Mouse (Mus musculus): ENCODE measurements around the gene Tbc1d21. TPM values are rescaled to one million over a fixed set of nuclear protein-coding genes. Genes with fewer than 3 reads are reported as not detected.
A peak's percentile ranks its signal among the peaks of the same experiment; 100 is the strongest.

Gene Tbc1d21
- total and polyA plus RNA-seq, 3 experiments: 4.6 TPM; not detected in 2

GRCm38 (mm10) chr9:58404412-58404811 lies 34.2 kb upstream of the Tbc1d21 start:
- Histone ChIP-seq H3K9me3 (replicated peaks; ENCODE audit: low read length) (no peaks in the 10 kb centered on the region), H3K4me1 (ENCODE audit: control insufficient read depth in 1 of 2, insufficient read depth in 2 of 2) (peaks cover 4 to 19% of the 10 kb centered on the region in 2 experiments; a peak in 3 of 4 replicates), H3K36me3 (replicated peaks in 1 of 2; ENCODE audit: control insufficient read depth in 1 of 2, insufficient read depth in 1 of 2, low read length in 1 of 2) (no peaks in the 10 kb centered on the region), H3K9ac (ENCODE audit: insufficient read depth, low read depth) (no peak overlapping the region), H3K4me2 (ENCODE audit: insufficient read depth, low read depth, poor library complexity, severe bottlenecking) (no peak overlapping the region), H3K4me3 (replicated peaks in 1 of 3; ENCODE audit: low read depth in 2 of 3, low read length in 2 of 3, poor library complexity in 1 of 3) (no peak overlapping the region), H3K27me3 (replicated peaks) (peaks cover 8% of the 10 kb centered on the region), H3K27ac (ENCODE audit: insufficient read depth, low read depth) (no peak overlapping the region), H3K79me2 (replicated peaks; ENCODE audit: control insufficient read depth, extremely low read depth, insufficient read depth, poor library complexity, severe bottlenecking) (no peaks in the 10 kb centered on the region)
- TF ChIP-seq MAX (IDR thresholded peaks at IDR 0.05; ENCODE audit: low read length) (no peak), ETS1 (conservative IDR thresholded peaks at IDR 0.05; ENCODE audit: low read depth, low read length) (no peak), CTCF (conservative IDR thresholded peaks at IDR 0.05 in 1 of 2, IDR thresholded peaks at IDR 0.05 in 1 of 2; ENCODE audit: low read depth in 2 of 2, low read length in 2 of 2) (no peak), SMC3 (IDR thresholded peaks at IDR 0.05; ENCODE audit: low read depth, low read length) (no peak), GABPA (IDR thresholded peaks at IDR 0.05; ENCODE audit: insufficient replicate concordance, low read depth, low read length) (no peak), MAFK (IDR thresholded peaks at IDR 0.05; ENCODE audit: insufficient replicate concordance, low read length) (no peak), ZC3H11A (IDR thresholded peaks at IDR 0.05; ENCODE audit: low read depth, low read length) (no peak), MEF2A (IDR thresholded peaks at IDR 0.05; ENCODE audit: borderline replicate concordance, low read depth, low read length) (no peak), EP300 (IDR thresholded peaks at IDR 0.05; ENCODE audit: low read length) (no peak), MYC (IDR thresholded peaks at IDR 0.05; ENCODE audit: low read depth, low read length) (no peak), USF1 (IDR thresholded peaks at IDR 0.05; ENCODE audit: low read depth, low read length) (no peak), UBTF (IDR thresholded peaks at IDR 0.05; ENCODE audit: low read depth, low read length) (no peak), MXI1 (IDR thresholded peaks at IDR 0.05; ENCODE audit: low read depth, low read length) (no peak), POLR2A (IDR thresholded peaks at IDR 0.05; ENCODE audit: low read depth, low read length) (no peak), JUND (conservative IDR thresholded peaks at IDR 0.05; ENCODE audit: low read depth, low read length) (no peak), RCOR1 (conservative IDR thresholded peaks at IDR 0.05; ENCODE audit: low read depth, low read length) (no peak), JUN (IDR thresholded peaks at IDR 0.05; ENCODE audit: insufficient read depth, low read depth, low read length) (no peak), CHD2 (IDR thresholded peaks at IDR 0.05; ENCODE audit: low read length) (no peak), ZMIZ1 (IDR thresholded peaks at IDR 0.05; ENCODE audit: low read depth, low read length) (no peak)
- dilution Hi-C loops (cut with MboI; ENCODE audit: extremely low pct_ligation_motif_present, extremely low pct_unique_long_range_greater_than_20kb, low sequenced_read_pairs) (no loop called here), in situ Hi-C loops (cut with MboI; ENCODE audit: low pct_ligation_motif_present, low pct_unique_long_range_greater_than_20kb, low sequenced_read_pairs) (no loop called here)
- no peak for DNase-seq (ENCODE audit: extremely low read depth)

- H3K9ac ChIP-seq (ENCODE audit: insufficient read depth, low read depth): no peak overlapping the region
- no peak overlapping the region for H3K4me3 ChIP-seq (replicated peaks in 1 of 3; ENCODE audit: low read depth in 2 of 3, low read length in 2 of 3, poor library complexity in 1 of 3)
- dilution Hi-C loops (cut with MboI; ENCODE audit: extremely low pct_ligation_motif_present, extremely low pct_unique_long_range_greater_than_20kb, low sequenced_read_pairs): no loop called here
- TF ChIP-seq CHD1 (IDR thresholded peaks at IDR 0.05; ENCODE audit: low read depth, low read length) (no peak), ELF1 (IDR thresholded peaks at IDR 0.05; ENCODE audit: low read depth, low read length) (peak; percentile 39; the same call in 1 of the 2 replicates), EP300 (IDR thresholded peaks at IDR 0.05; ENCODE audit: low read length) (peak; percentile 46; the same call in 1 of the 2 replicates)
- no peaks in the 10 kb centered on the region for H3K9me3 ChIP-seq (replicated peaks; ENCODE audit: low read length)
- no peak overlapping the region for H3K4me2 ChIP-seq (ENCODE audit: insufficient read depth, low read depth, poor library complexity, severe bottlenecking)
- no peak overlapping the region for H3K27ac ChIP-seq (ENCODE audit: insufficient read depth, low read depth)
- peaks cover 7 to 26% of the 10 kb centered on the region in 2 experiments for H3K4me1 ChIP-seq (ENCODE audit: control insufficient read depth in 1 of 2, insufficient read depth in 2 of 2)
- in situ Hi-C loops (cut with MboI; ENCODE audit: low pct_ligation_motif_present, low pct_unique_long_range_greater_than_20kb, low sequenced_read_pairs): no loop called here
- no peaks in the 10 kb centered on the region for H3K79me2 ChIP-seq (replicated peaks; ENCODE audit: control insufficient read depth, extremely low read depth, insufficient read depth, poor library complexity, severe bottlenecking)
- DNase-seq (ENCODE audit: extremely low read depth): peak; percentile 68
- H3K36me3 ChIP-seq (replicated peaks in 1 of 2; ENCODE audit: control insufficient read depth in 1 of 2, insufficient read depth in 1 of 2, low read length in 1 of 2): no peaks in the 10 kb centered on the region
- peaks cover 8% of the 10 kb centered on the region for H3K27me3 ChIP-seq (replicated peaks)
Observed at GRCm38 (mm10) chr9:58401371-58402082, 31.3 kb upstream of the Tbc1d21 start.
